Mouse (Mus musculus): ENCODE measurements around the gene Btbd11. TPM values are rescaled to one million over a fixed set of nuclear protein-coding genes. Genes with fewer than 3 reads are reported as not detected.

Btbd11 gene
- total RNA-seq, 2 experiments from 2014 or later = 1.3 to 3.5 TPM

GRCm38 (mm10) chr10:85473265-85473664, 86.7 kb downstream of the Btbd11 start:
- ATAC-seq (replicated peaks; ENCODE audit: poor library complexity, severe bottlenecking) = no peak

- no peak for ATAC-seq (replicated peaks; ENCODE audit: poor library complexity, severe bottlenecking)
Observed at GRCm38 (mm10) chr10:85473871-85474270, 87.3 kb downstream of the Btbd11 start.

- ATAC-seq (replicated peaks; ENCODE audit: poor library complexity, severe bottlenecking) = no peak
Observed at GRCm38 (mm10) chr10:85475642-85476345, 89.2 kb downstream of the Btbd11 start.

GRCm38 (mm10) chr10:85479959-85480625, 93.5 kb downstream of the Btbd11 start:
- no peak for ATAC-seq (replicated peaks; ENCODE audit: poor library complexity, severe bottlenecking)

GRCm38 (mm10) chr10:85481106-85481505, 94.5 kb downstream of the Btbd11 start:
- ATAC-seq (replicated peaks; ENCODE audit: poor library complexity, severe bottlenecking) = no peak

GRCm38 (mm10) chr10:85482064-85482473, 95.5 kb downstream of the Btbd11 start:
- ATAC-seq (replicated peaks; ENCODE audit: poor library complexity, severe bottlenecking) = no peak

- no peak for ATAC-seq (replicated peaks; ENCODE audit: poor library complexity, severe bottlenecking)
Observed at GRCm38 (mm10) chr10:85482480-85482879, 95.9 kb downstream of the Btbd11 start.

GRCm38 (mm10) chr10:85486456-85486855, 99.8 kb downstream of the Btbd11 start:
- ATAC-seq (replicated peaks; ENCODE audit: poor library complexity, severe bottlenecking) = no peak

- no peak for ATAC-seq (replicated peaks; ENCODE audit: poor library complexity, severe bottlenecking)
Observed at GRCm38 (mm10) chr10:85492583-85492982, 106.0 kb downstream of the Btbd11 start.

- no peak for ATAC-seq (replicated peaks; ENCODE audit: poor library complexity, severe bottlenecking)
Observed at GRCm38 (mm10) chr10:85496358-85496757, 109.7 kb downstream of the Btbd11 start.

- ATAC-seq (replicated peaks; ENCODE audit: poor library complexity, severe bottlenecking) = peak; percentile 59
Observed at GRCm38 (mm10) chr10:85496981-85497380, 110.4 kb downstream of the Btbd11 start.

GRCm38 (mm10) chr10:85497931-85498330, 111.3 kb downstream of the Btbd11 start:
- ATAC-seq (replicated peaks; ENCODE audit: poor library complexity, severe bottlenecking) = no peak

GRCm38 (mm10) chr10:85500573-85501155, 114.0 kb downstream of the Btbd11 start:
- ATAC-seq (replicated peaks; ENCODE audit: poor library complexity, severe bottlenecking) = no peak

GRCm38 (mm10) chr10:85501966-85502566, 115.5 kb downstream of the Btbd11 start:
- peak; percentile 86 for ATAC-seq (replicated peaks; ENCODE audit: poor library complexity, severe bottlenecking)

- ATAC-seq (replicated peaks; ENCODE audit: poor library complexity, severe bottlenecking) = peak; percentile 8
Observed at GRCm38 (mm10) chr10:85502656-85503055, 116.0 kb downstream of the Btbd11 start.

GRCm38 (mm10) chr10:85503453-85503852, 116.8 kb downstream of the Btbd11 start:
- ATAC-seq (replicated peaks; ENCODE audit: poor library complexity, severe bottlenecking) = no peak

GRCm38 (mm10) chr10:85507270-85508050, 120.8 kb downstream of the Btbd11 start:
- no peak for ATAC-seq (replicated peaks; ENCODE audit: poor library complexity, severe bottlenecking)

- no peak for ATAC-seq (replicated peaks; ENCODE audit: poor library complexity, severe bottlenecking)
Observed at GRCm38 (mm10) chr10:85508193-85508794, 121.7 kb downstream of the Btbd11 start.

- ATAC-seq (replicated peaks; ENCODE audit: poor library complexity, severe bottlenecking) = no peak
Observed at GRCm38 (mm10) chr10:85509000-85509399, 122.4 kb downstream of the Btbd11 start.

GRCm38 (mm10) chr10:85510329-85510728, 123.7 kb downstream of the Btbd11 start:
- no peak for ATAC-seq (replicated peaks; ENCODE audit: poor library complexity, severe bottlenecking)
